Mouse (Mus musculus) A20 (cell line): Measurements from ENCODE around the gene Gm4201.
"Not testable (repeated sequence)": the region's sequence is repeated elsewhere in the genome, so short reads cannot be mapped to it uniquely, and the experiment has no call there.

ENCODE experiments used
- DNase-seq: peaks from one replicate; pipeline ENCODE4 v3.0.0-alpha.2; 2011; ENCODE audit warnings: low read depth, low spot score

The Gm4201 gene

DNA sequence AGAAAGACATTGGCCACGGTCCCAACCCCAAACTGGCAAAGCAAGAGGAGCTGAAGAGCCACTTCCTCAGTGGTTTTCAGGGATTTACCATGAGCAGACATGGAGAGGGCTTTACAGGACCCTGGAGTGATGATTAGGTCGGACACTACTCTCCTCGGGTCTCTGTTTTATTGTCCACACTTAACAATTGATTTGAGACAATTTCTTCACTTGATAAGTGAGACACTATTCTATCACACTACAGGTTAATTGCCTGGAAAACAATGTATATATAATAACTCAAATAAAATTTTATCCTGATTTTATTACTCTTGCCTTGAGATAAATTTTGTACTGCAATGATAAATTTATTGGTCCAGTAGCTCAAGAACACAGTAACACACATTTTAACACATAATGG lies at the start of gene Gm4201:
Gm4201 (minus strand) TSS at position 101 of the 400 bp plus-strand sequence.
- DNase-seq, result not testable (repeated sequence)

DNA sequence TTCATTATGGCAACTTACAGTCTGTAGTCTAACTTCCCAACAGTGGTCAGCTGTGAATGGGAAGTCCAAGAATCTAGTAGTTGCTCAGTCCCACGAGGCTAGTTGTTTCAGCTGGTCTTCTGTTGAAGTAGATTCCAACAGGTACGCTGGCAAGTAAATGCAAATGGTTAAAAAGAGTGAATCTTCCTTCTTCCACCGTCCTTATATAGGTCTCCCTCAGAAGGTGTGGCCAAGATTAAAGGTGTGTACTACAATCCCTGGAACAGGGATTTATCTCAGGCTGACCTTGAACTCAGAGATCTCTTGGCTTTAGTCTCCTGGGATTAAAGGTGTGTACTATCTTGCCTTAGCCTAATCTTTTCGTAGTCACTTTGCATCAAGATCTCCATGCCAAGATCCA lies 22.9 kb upstream of the Gm4201 start, which contains the start of gene Gm4565:
Gm4565 (minus strand) TSS at position 101 of the 400 bp plus-strand sequence.
- DNase-seq, result not testable (repeated sequence)

DNA sequence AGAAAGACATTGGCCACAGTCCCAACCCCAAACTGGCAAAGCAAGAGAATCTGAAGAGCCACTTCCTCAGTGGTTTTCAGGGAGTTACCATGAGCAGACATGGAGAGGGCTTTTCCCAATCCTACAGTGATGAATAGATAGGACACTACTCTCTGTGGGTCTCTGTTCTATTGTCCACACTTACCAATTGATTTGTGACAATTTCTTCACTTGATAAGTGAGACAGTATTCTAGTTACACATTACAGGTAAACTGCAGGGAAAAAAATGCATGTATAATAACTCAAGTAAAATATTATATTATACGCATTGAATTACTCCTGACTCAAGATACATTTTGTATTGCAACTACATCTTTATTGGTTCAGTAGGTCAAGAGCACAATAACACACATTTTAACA lies 30.4 kb downstream of the Gm4201 start, which contains the start of gene Gm8677:
Gm8677 (minus strand) TSS at position 101 of the 400 bp plus-strand sequence.
- not testable (repeated sequence) for DNase-seq

DNA sequence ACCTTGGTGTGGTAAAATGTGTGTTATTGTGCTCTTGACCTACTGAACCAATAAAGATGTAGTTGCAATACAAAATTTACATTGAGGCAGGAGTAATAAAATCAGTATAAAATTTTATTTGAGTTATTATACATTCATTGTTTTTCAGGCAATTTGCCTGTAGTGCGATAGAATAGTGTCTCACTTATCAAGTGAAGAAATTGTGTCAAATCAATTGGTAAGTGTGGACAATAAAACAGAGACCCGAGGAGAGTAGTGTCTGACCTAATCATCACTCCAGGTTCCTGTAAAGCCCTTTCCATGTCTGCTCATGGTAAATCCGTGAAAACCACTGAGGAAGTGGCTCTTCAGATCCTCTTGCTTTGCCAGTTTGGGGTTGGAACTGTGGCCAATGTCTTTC lies 42.5 kb downstream of the Gm4201 start, which contains the start of gene Vmn1r152:
Vmn1r152 (plus strand) TSS at position 301 of the 400 bp plus-strand sequence.
- not testable (repeated sequence) for DNase-seq
